Mouse (Mus musculus) embryonic facial prominence, embryonic 12.5 days (tissue): Measurements from ENCODE around the gene Fezf1. TPM values are rescaled to one million over a fixed set of nuclear protein-coding genes. Genes with fewer than 3 reads are reported as not detected.

Experiments
- ATAC-seq: fragments of 200-750 bp; cut with Nextera tagmentation; 2 replicates; pipeline ENCODE4 v1.8.0; 2017; ENCODE audit not compliant: insufficient number of reproducible peaks, insufficient read depth, low FRiP score, low TSS enrichment
- H3K27ac ChIP-seq: fragments of 300-500 bp; sonication (generic); 2 replicates; pipeline ENCODE4 v1.5.1; 2016; ENCODE audit warnings: mild to moderate bottlenecking
- H3K27me3 ChIP-seq: fragments of 300-500 bp; sonication (generic); 2 replicates; pipeline ENCODE4 v1.6.1; 2016; ENCODE audit warnings: mild to moderate bottlenecking, moderate library complexity
- H3K36me3 ChIP-seq: fragments of 300-500 bp; sonication (generic); 2 replicates; pipeline ENCODE4 v1.6.1; 2016; ENCODE audit warnings: mild to moderate bottlenecking
- H3K4me1 ChIP-seq: fragments of 300-500 bp; sonication (generic); 2 replicates; pipeline ENCODE4 v1.6.1; 2016
- H3K4me2 ChIP-seq: fragments of 300-500 bp; sonication (generic); replicated peaks from 2 replicates; pipeline ENCODE4 v1.6.1; 2016; ENCODE audit warnings: mild to moderate bottlenecking, moderate library complexity
- H3K4me3 ChIP-seq: fragments of 300-500 bp; sonication (generic); 2 replicates; pipeline ENCODE4 v1.5.1; 2016; ENCODE audit warnings: mild to moderate bottlenecking
- H3K9ac ChIP-seq: fragments of 300-500 bp; sonication (generic); 2 replicates; pipeline ENCODE4 v1.6.1; 2016; ENCODE audit warnings: mild to moderate bottlenecking, moderate library complexity
- H3K9me3 ChIP-seq: fragments of 300-500 bp; sonication (generic); 2 replicates; pipeline ENCODE4 v1.6.1; 2016; ENCODE audit warnings: mild to moderate bottlenecking, moderate library complexity
- WGBS: fragments of 180-500 bp; shearing (Covaris S2); methylation state at CpG from one replicate; pipeline ENCODE4 v1.1.7; 2016; 5-methylcytosine and 5-hydroxymethylcytosine counted together
- polyA plus RNA-seq: library from polyadenylated mRNA; unstranded; fragments of >200 nt; fragmentation: Nextera tagmentation; extraction: Ambion mirVana; gene quantifications from 2 replicates; pipeline ENCODE4 v1.2.1, GENCODE M21; 2016

Fezf1 gene
- polyA plus RNA-seq: 6.8 and 7.0 TPM in 2 replicates

DNA sequence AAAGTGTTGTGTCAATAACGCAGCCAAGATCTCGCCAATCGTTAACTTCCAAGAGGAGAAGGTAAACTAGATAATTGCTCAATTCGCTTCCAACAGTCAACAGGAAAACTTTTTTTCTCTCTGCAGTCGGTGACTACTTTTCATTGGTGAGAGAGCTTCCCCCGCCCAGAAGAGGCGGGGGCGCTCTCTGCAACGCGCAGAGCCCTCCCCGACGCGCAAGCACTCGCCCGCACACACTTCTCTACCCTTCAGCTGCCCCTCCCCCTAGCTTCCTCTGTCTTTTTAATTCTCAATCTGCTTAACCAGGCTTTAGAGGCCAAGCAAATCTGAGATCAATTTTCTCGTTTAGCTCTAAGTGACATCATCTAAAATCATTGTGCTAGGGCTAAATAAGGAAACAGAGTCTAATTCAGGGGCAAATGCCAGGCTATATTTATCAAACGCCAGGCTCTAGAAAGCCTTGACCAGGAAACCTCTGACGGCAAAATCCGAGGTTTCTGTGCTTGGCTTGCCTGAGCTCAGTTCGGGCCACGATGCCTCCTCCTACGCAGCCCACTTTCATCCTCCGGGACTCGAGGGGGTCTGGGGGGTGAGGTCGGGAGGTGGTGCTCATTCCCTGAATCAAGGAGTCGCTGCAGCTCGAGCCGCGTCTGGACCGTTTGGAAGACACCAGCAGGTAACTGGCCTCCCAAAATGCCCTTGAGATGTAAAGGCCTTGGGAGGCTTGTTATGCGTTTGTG lies at the start of gene Fezf1:
Fezf1 (minus strand) TSS at position 50 of the 740 bp plus-strand sequence.
- H3K4me1 ChIP-seq: 0 out of 2 replicates have a peak, but pooled peaks cover 12% of the 10 kb centered on the region
- no peaks in the 10 kb centered on the region for H3K36me3 ChIP-seq
- peak within 1 kb of the TSS; percentile 71 for H3K4me2 ChIP-seq
- H3K9ac ChIP-seq: peak within 1 kb of the TSS; percentile 36; the same call in 1 of the 2 replicates
- H3K9me3 ChIP-seq: no peaks in the 10 kb centered on the region; the same call in 1 of the 2 replicates
- H3K4me3 ChIP-seq: peak within 1 kb of the TSS; percentile 44
- no peak for ATAC-seq
- H3K27me3 ChIP-seq: peaks cover 69% of the 10 kb centered on the region
- H3K27ac ChIP-seq: no peak within 1 kb of the TSS
- WGBS: under 1% methylated on average over 31 of the region's 31 CpGs

DNA sequence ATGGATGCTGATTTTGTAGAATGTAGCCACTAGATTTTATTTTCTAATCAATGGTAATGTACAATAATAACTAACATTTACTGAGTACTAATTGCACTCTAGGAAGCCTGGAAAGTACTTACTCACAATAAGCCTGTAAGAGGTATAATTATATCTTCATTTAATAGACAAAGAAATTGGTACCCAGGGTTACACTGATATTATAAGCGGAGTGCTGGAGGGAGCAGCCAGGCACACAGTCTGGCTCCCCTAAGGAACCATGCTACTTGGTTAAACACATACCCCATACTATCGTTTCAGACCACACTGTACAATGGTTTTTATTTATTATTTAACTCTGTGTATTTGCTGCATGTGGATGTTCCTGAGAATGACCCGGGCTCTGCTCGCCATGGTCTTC lies 46.5 kb upstream of the Fezf1 start:
- no peak overlapping the region for H3K4me3 ChIP-seq
- H3K27ac ChIP-seq: no peak overlapping the region
- H3K36me3 ChIP-seq: no peaks in the 10 kb centered on the region
- H3K9me3 ChIP-seq: no peaks in the 10 kb centered on the region
- ATAC-seq: no peak
- H3K9ac ChIP-seq: no peak overlapping the region
- H3K27me3 ChIP-seq: no peaks in the 10 kb centered on the region
- WGBS: 91% methylated on average over 4 of the region's 4 CpGs
- H3K4me2 ChIP-seq: no peak overlapping the region
- no peaks in the 10 kb centered on the region for H3K4me1 ChIP-seq

DNA sequence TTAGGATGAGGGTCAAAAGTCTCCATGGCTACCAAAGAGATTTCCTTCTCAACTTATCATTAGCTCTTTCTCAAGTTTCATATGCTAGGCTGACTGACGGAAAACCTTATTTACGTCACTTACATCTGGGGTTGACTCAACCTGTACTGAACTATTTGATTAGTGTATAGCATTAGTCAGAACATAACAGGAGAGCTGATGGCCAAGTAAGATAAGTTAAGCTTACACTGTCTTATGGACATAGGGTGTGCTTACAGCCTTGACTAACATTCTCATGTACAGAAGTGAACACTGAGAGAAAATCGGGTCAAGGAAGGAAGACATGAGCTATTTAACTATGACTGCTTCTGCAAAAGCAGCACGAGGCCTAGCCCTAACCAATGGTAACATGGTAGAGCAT lies 40.6 kb upstream of the Fezf1 start:
- Histone ChIP-seq H3K4me3 (no peak overlapping the region), H3K36me3 (no peaks in the 10 kb centered on the region), H3K9me3 (no peaks in the 10 kb centered on the region), H3K9ac (no peak overlapping the region), H3K27me3 (no peaks in the 10 kb centered on the region), H3K4me1 (no peaks in the 10 kb centered on the region), H3K4me2 (no peak overlapping the region), H3K27ac (no peak overlapping the region)
- 83% methylated on average over 4 of the region's 4 CpGs for WGBS
- no peak for ATAC-seq

DNA sequence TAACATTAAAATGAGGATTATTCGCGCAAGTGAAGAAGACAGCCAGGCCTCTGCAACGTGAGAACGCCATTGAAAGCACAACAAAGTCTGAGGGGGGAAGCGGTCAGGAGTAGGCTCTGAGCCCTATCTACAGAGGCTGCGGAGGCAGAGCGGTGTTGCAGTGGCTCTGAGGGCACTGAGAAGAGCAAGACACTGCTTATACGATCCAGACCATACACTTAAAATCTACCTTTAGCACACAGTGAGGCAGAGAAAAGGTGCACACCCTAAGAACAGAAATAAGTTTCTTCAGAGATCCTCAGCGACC lies 33.3 kb upstream of the Fezf1 start:
- Histone ChIP-seq H3K4me1 (no peaks in the 10 kb centered on the region), H3K27ac (no peak overlapping the region), H3K4me2 (no peak overlapping the region), H3K36me3 (no peaks in the 10 kb centered on the region), H3K4me3 (no peak overlapping the region), H3K9me3 (no peaks in the 10 kb centered on the region), H3K27me3 (peaks cover 5% of the 10 kb centered on the region; the same call in 1 of the 2 replicates), H3K9ac (no peak overlapping the region)
- 38% methylated on average over 9 of the region's 9 CpGs for WGBS
- no peak for ATAC-seq

DNA sequence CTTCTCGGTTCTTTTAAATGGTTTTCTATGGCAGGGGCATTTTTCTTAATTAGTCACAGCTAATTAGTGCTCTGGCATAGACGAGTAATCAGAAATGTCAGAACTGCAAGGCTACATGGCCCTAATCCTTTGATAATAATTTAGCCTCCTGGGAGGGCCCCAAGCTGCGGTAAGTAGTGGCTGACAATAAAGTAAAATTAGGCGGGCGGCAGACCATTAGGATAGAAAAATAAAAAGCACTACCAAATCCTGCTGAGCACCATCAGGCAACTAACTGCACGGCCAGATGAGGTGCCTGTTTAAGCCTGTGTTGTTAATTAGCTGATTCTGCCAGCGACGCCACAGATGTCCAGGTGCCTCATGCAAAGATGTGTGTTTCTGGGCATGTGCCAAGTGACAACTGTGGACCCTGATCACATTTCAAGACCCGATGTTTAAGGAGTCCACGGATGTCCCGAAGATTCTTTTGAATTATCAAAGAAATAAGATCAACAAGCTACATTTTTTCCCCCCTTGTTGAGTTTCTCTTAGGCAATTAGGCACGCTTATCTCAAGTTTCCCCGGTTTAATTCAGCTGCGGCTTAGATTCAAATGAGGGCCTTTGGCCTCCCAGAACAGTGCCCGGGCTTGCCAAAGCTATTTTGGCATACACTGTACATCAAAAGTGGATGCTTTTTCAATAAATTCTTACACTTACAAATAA lies 32.8 kb upstream of the Fezf1 start:
- H3K9ac ChIP-seq: no peak overlapping the region
- H3K27me3 ChIP-seq: peaks cover 5% of the 10 kb centered on the region; the same call in 1 of the 2 replicates
- no peaks in the 10 kb centered on the region for H3K4me1 ChIP-seq
- 15% methylated on average over 15 of the region's 15 CpGs for WGBS
- ATAC-seq: no peak
- no peaks in the 10 kb centered on the region for H3K36me3 ChIP-seq
- H3K27ac ChIP-seq: no peak overlapping the region
- no peak overlapping the region for H3K4me2 ChIP-seq
- no peaks in the 10 kb centered on the region for H3K9me3 ChIP-seq
- no peak overlapping the region for H3K4me3 ChIP-seq

DNA sequence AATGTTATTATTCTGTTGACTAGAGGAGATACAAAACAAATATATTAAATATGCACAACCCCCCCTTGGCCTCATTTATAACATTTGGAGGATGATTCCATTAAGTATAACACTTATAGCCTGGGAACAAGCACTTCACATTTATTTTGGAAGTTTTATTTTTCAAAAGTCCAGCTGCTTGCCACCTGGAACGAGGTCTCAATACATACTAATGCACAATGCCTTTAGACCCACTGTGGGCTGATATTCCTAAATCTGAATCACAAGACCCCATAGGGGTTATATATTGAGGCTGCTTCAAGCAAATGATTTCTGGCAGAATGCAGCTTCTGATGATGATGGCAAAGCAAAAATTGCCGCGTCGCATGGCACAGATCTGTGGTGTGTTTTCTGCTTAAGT lies 25.3 kb upstream of the Fezf1 start:
- WGBS: 51% methylated on average over 4 of the region's 4 CpGs
- H3K4me1 ChIP-seq: no peaks in the 10 kb centered on the region
- no peak overlapping the region for H3K4me2 ChIP-seq
- no peak overlapping the region for H3K9ac ChIP-seq
- H3K27me3 ChIP-seq: peaks cover 28% of the 10 kb centered on the region
- no peaks in the 10 kb centered on the region for H3K36me3 ChIP-seq
- H3K9me3 ChIP-seq: no peaks in the 10 kb centered on the region
- H3K4me3 ChIP-seq: no peak overlapping the region
- no peak overlapping the region for H3K27ac ChIP-seq
- no peak for ATAC-seq

DNA sequence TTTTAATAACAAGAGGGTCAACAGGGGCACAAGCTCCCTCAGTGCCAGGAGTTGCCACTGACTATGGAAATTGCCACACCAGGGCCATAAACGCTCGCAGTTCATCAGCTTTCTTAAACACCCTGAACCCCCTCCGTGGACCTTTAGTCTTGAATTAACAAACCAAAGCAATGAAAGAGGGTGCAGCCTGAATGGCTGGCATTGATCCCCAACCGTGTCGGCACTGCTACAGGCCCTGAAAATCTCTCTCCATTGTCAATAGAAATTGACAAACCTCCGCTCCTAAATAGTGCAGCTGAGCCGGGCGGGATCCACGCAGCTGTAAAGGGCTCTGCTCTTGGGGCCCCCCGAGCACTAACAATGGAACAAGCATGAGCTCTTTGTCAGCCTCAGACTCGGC lies 24.8 kb upstream of the Fezf1 start:
- no peaks in the 10 kb centered on the region for H3K9me3 ChIP-seq
- no peak overlapping the region for H3K27ac ChIP-seq
- 2% methylated on average over 11 of the region's 11 CpGs for WGBS
- no peak overlapping the region for H3K4me2 ChIP-seq
- peaks cover 32% of the 10 kb centered on the region for H3K27me3 ChIP-seq
- no peaks in the 10 kb centered on the region for H3K4me1 ChIP-seq
- no peak overlapping the region for H3K4me3 ChIP-seq
- no peak overlapping the region for H3K9ac ChIP-seq
- H3K36me3 ChIP-seq: no peaks in the 10 kb centered on the region
- no peak for ATAC-seq

DNA sequence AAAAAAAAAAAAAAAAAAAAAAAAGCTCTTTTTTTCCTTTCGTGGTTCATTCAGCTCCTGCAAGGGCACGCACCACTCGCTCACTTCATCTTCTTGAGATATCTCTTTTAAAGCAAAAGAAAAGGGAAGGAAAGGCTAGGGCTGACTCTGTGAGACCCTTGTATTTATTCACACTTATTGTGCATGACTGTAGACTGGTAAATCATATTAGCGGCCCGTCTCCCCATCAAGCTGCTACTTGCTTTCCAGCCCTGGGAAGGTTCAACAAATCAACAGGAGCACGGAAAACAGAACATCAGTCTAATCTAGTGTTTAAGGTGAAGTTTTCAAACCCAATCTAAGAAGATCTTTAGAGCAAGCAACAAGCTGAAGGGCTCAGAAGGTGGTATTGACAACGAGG lies 24.4 kb upstream of the Fezf1 start:
- no peak overlapping the region for H3K4me3 ChIP-seq
- no peaks in the 10 kb centered on the region for H3K4me1 ChIP-seq
- no peak overlapping the region for H3K4me2 ChIP-seq
- no peaks in the 10 kb centered on the region for H3K9me3 ChIP-seq
- no peak overlapping the region for H3K27ac ChIP-seq
- peaks cover 36% of the 10 kb centered on the region for H3K27me3 ChIP-seq
- 10% methylated on average over 7 of the region's 7 CpGs for WGBS
- ATAC-seq: no peak
- H3K36me3 ChIP-seq: no peaks in the 10 kb centered on the region
- H3K9ac ChIP-seq: no peak overlapping the region

DNA sequence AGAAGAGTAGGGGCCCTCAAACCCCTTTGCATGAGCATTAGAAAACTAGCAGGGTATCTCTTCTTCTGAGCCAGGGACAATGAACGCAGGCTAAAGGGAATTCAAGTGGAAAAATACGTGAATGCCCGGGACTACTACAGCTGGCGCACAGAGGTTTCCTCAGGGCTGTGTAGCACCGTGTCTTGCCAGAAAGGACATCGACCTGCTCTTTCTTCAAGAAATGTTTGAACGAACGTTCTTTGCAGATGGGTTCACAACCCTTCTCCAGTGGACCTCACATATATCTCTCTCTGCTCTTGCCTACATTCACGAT lies 12.5 kb upstream of the Fezf1 start:
- Histone ChIP-seq H3K4me1 (no peaks in the 10 kb centered on the region), H3K9ac (no peak overlapping the region)
- 2% methylated on average over 9 of the region's 9 CpGs for WGBS

DNA sequence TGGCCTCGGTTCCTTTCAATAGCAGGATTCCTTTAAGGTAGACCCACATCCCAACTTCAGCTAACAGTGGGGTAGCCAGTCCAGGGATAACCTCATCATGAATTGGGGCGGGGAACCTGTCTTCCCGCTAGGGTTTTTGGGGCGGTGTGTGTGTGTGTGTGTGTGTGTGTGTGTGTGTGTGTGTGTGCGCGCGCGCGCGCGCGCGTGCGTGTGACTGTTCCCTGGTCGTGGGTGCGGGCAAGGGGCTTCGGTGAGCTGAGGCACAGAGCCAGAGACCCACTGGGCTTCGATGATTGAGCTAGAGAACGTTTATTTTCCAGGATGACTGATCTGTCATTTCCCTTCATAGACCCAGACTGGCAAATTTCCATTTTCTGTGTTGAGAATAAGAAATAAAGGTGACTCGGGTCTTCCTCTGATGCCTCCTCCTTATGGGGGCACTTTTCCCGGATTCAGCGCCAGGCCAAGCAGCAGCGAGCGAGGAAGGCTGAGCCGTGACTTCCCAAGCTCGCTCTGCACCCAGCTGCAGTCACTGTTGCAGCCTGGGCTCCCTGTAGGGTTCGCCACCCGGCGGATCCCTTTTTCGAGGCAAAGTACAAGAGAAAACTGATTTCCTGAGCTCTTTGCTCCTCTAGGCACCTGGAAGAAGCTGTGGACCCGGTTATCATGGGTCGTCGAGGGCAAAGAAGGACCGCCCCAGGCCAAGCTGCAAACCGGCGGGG lies 12.0 kb upstream of the Fezf1 start:
- no peaks in the 10 kb centered on the region for H3K36me3 ChIP-seq
- under 1% methylated on average over 36 of the region's 36 CpGs for WGBS
- no peaks in the 10 kb centered on the region for H3K4me1 ChIP-seq
- ATAC-seq: no peak
- 0 out of 2 replicates have a peak overlapping the region, but pooled peaks have one; percentile 16 for H3K4me3 ChIP-seq
- H3K27me3 ChIP-seq: peaks cover 68% of the 10 kb centered on the region
- no peaks in the 10 kb centered on the region for H3K9me3 ChIP-seq
- H3K4me2 ChIP-seq: peak overlapping the region; percentile 24
- no peak overlapping the region for H3K9ac ChIP-seq
- no peak overlapping the region for H3K27ac ChIP-seq

More for the DNA sequence above, 12.5 kb upstream of the Fezf1 start:
- Histone ChIP-seq H3K4me2 (peak overlapping the region; percentile 24), H3K27me3 (peaks cover 65% of the 10 kb centered on the region), H3K4me3 (0 out of 2 replicates have a peak overlapping the region, but pooled peaks have one; percentile 16), H3K36me3 (no peaks in the 10 kb centered on the region), H3K27ac (no peak overlapping the region), H3K9me3 (no peaks in the 10 kb centered on the region)
- ATAC-seq: no peak

DNA sequence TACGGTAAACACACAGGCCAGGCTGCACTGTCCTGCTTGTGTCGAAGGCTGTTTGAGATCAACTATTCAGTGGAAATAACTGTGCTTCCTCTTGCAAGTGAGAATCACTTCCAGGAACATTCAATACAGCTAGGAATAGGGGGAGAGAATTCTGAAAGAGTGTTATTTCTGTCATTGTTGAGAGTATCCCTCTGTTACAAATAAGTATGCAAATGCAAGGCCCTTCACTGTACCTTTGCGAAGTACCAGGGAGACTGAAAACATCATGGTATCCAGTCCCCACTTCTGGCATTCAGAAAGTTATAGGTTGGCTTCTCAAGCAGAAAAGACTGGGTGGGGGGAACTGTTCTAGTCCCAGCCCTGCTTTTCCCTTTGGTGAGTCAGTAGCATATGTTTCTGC lies 9.8 kb upstream of the Fezf1 start:
- no peak overlapping the region for H3K27ac ChIP-seq
- H3K4me2 ChIP-seq: no peak overlapping the region
- 26% methylated on average over 3 of the region's 3 CpGs for WGBS
- no peak overlapping the region for H3K4me3 ChIP-seq
- H3K4me1 ChIP-seq: 0 out of 2 replicates have a peak, but pooled peaks cover 2% of the 10 kb centered on the region
- no peaks in the 10 kb centered on the region for H3K36me3 ChIP-seq
- H3K9me3 ChIP-seq: no peaks in the 10 kb centered on the region
- ATAC-seq: no peak
- H3K9ac ChIP-seq: no peak overlapping the region
- H3K27me3 ChIP-seq: peaks cover 84% of the 10 kb centered on the region

DNA sequence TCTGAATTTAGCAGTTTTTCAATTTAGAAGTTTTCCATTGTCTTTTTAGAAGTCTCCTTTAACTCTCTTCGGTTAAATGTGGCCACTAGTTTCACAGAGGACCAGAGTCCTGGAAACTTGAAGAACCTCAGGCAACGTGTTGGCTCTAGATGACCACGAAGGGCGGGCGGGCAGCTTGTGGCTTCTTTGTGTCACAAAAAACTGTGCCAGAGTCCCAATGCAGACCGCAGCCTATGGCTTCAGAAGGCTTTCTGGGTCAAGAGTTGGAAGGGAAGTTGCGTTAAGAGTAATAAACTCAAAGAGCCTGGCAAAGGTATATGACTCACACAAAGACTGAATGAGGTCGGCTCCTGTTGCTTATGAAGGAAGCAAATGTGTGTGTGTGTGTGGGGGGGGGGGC lies 7.0 kb upstream of the Fezf1 start:
- no peaks in the 10 kb centered on the region for H3K9me3 ChIP-seq
- H3K27ac ChIP-seq: no peak overlapping the region
- H3K27me3 ChIP-seq: peaks cover 76% of the 10 kb centered on the region
- H3K36me3 ChIP-seq: no peaks in the 10 kb centered on the region
- 4% methylated on average over 8 of the region's 8 CpGs for WGBS
- no peak overlapping the region for H3K9ac ChIP-seq
- no peak for ATAC-seq
- H3K4me1 ChIP-seq: 0 out of 2 replicates have a peak, but pooled peaks cover 2% of the 10 kb centered on the region
- H3K4me3 ChIP-seq: no peak overlapping the region
- no peak overlapping the region for H3K4me2 ChIP-seq
